Mouse (Mus musculus) embryonic facial prominence, embryonic 11.5 days (tissue): ENCODE results near the gene 1700001C19Rik. TPM values are rescaled to one million over a fixed set of nuclear protein-coding genes. Genes with fewer than 3 reads are reported as not detected.

Experiments
- ATAC-seq: fragments of 200-750 bp; cut with Nextera tagmentation; replicated peaks from 2 replicates; pipeline ENCODE4 v1.8.0; 2017; ENCODE audit warnings: low read depth; ENCODE audit not compliant: insufficient number of reproducible peaks, low FRiP score, low TSS enrichment
- DNase-seq: peaks from one replicate; pipeline ENCODE4 v3.0.0-alpha.2; 2015; ENCODE audit warnings: low spot score
- H3K27ac ChIP-seq: fragments of 300-500 bp; sonication (generic); replicated peaks from 2 replicates; pipeline ENCODE4 v1.5.1; 2014; ENCODE audit warnings: mild to moderate bottlenecking, low read depth, low read length, control low read depth
- H3K27me3 ChIP-seq: fragments of 300-500 bp; sonication (generic); 2 replicates; pipeline ENCODE4 v1.6.1; 2014; ENCODE audit warnings: mild to moderate bottlenecking, low read length, moderate library complexity, mixed read lengths; ENCODE audit not compliant: control insufficient read depth, insufficient read depth
- H3K36me3 ChIP-seq: fragments of 300-500 bp; sonication (generic); replicated peaks from 2 replicates; pipeline ENCODE4 v1.6.1; 2014; ENCODE audit warnings: low read depth, mild to moderate bottlenecking, low read length, moderate library complexity, mixed read lengths; ENCODE audit not compliant: control insufficient read depth, insufficient read depth
- H3K4me1 ChIP-seq: fragments of 300-500 bp; sonication (generic); 2 replicates; pipeline ENCODE4 v1.6.1; 2014; ENCODE audit warnings: low read length, mixed read lengths; ENCODE audit not compliant: control insufficient read depth, insufficient read depth
- H3K4me2 ChIP-seq: fragments of 300-500 bp; sonication (generic); 2 replicates; pipeline ENCODE4 v1.6.1; 2014; ENCODE audit warnings: low read depth, mild to moderate bottlenecking, control low read depth, low read length, moderate library complexity
- H3K4me3 ChIP-seq: fragments of 300-500 bp; sonication (generic); 2 replicates; pipeline ENCODE4 v1.5.1; 2014; ENCODE audit warnings: low read depth, low read length, control low read depth
- H3K9ac ChIP-seq: fragments of 300-500 bp; sonication (generic); replicated peaks from 2 replicates; pipeline ENCODE4 v1.6.1; 2014; ENCODE audit warnings: mild to moderate bottlenecking, control low read depth, low read length
- H3K9me3 ChIP-seq: fragments of 300-500 bp; sonication (generic); replicated peaks from 2 replicates; pipeline ENCODE4 v1.6.1; 2016; ENCODE audit warnings: mild to moderate bottlenecking, low read length, inconsistent platforms, mixed read lengths; ENCODE audit not compliant: control insufficient read depth
- WGBS: fragments of 180-500 bp; shearing (Covaris S2); extraction: QIAGEN DNeasy Blood & Tissue Kit; methylation state at CpG from one replicate; pipeline ENCODE4 v1.1.7; 2014; 5-methylcytosine and 5-hydroxymethylcytosine counted together
- polyA plus RNA-seq: library from polyadenylated mRNA; unstranded; fragments of >200 nt; fragmentation: Nextera tagmentation; extraction: Ambion mirVana; gene quantifications from 2 replicates; pipeline ENCODE4 v1.2.1, GENCODE M21; 2014

The 1700001C19Rik gene
- polyA plus RNA-seq, 1 experiment from 2014 or later = 0.25 TPM

DNA sequence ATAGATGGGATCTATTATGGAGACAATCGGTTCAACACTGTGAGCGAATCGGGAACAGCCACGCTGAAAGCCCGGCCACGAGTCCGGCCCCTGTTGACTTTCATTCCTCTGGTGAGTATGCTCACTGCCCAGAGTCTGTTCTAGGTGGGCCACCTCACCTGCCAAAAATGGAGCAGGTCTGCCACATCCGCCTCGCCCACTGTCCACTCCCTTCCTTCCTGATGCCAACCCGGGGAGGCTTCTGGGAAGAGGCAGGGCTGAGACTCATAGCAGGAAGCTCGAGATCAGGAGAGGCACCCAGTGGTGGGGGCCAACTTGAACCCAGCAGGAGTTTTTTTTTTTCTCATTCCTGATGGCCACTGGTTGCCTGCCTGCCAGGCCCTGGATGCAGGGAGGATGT lies 9.4 kb upstream of the 1700001C19Rik start:
- ATAC-seq (no peak), DNase-seq (no peak)
- H3K4me3 ChIP-seq = no peak overlapping the region
- 92% methylated on average over 11 of the region's 11 CpGs for WGBS
- no peaks in the 10 kb centered on the region for H3K9me3 ChIP-seq
- H3K4me1 ChIP-seq = no peaks in the 10 kb centered on the region; the same call in 1 of the 2 replicates
- H3K4me2 ChIP-seq = no peak overlapping the region
- H3K27me3 ChIP-seq = no peaks in the 10 kb centered on the region
- no peaks in the 10 kb centered on the region for H3K36me3 ChIP-seq
- no peak overlapping the region for H3K27ac ChIP-seq
- no peak overlapping the region for H3K9ac ChIP-seq

DNA sequence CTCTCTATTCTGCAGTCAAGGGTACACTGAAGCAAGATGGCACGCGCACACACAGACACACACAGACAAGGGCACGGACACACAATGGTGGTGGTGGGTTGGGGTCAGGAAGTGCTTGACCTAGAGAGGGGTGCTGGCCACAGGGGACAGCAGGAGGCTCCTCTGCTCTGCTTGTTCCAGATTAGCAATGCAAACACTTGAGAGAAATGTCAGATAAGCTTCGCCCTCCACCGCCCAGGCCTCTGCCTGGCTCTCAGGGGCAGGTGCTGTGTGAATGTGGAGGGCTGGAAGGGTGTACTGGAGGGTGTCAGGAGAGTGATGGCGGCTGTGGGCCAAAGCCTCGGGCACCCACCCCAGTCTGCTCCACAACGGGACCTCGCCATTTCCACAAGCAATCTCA lies 8.8 kb upstream of the 1700001C19Rik start:
- Histone ChIP-seq H3K4me1 (no peaks in the 10 kb centered on the region; the same call in 1 of the 2 replicates), H3K4me3 (no peak overlapping the region), H3K27ac (no peak overlapping the region), H3K9ac (no peak overlapping the region), H3K36me3 (no peaks in the 10 kb centered on the region), H3K9me3 (no peaks in the 10 kb centered on the region), H3K4me2 (no peak overlapping the region), H3K27me3 (no peaks in the 10 kb centered on the region)
- DNase-seq (no peak), ATAC-seq (no peak)
- WGBS = 69% methylated on average over 9 of the region's 9 CpGs

DNA sequence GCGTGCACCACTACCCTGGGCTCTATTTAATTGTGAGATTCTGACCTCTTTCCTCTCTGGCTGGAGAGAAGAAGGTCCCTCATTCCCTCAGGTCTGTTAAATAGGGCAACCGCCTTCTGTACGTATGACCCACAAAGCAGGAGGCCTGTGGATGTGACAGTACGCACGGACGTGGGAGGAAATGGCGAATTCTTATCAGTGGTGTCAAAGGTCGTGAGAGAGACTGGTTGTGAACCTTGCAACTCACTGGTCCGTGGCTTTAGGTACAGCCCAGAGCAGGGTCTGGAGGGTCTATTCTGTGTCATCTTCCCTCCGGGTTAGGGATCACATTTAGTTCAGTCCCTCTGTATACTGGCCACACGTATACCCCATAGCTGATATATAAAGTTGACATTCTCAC lies 8.3 kb upstream of the 1700001C19Rik start:
- Histone ChIP-seq H3K9ac (no peak overlapping the region), H3K4me1 (no peaks in the 10 kb centered on the region; the same call in none of the 2 replicates), H3K4me3 (no peak overlapping the region), H3K4me2 (no peak overlapping the region), H3K27ac (no peak overlapping the region), H3K27me3 (no peaks in the 10 kb centered on the region), H3K36me3 (no peaks in the 10 kb centered on the region), H3K9me3 (no peaks in the 10 kb centered on the region)
- DNase-seq (no peak), ATAC-seq (no peak)
- WGBS = 69% methylated on average over 11 of the region's 11 CpGs

DNA sequence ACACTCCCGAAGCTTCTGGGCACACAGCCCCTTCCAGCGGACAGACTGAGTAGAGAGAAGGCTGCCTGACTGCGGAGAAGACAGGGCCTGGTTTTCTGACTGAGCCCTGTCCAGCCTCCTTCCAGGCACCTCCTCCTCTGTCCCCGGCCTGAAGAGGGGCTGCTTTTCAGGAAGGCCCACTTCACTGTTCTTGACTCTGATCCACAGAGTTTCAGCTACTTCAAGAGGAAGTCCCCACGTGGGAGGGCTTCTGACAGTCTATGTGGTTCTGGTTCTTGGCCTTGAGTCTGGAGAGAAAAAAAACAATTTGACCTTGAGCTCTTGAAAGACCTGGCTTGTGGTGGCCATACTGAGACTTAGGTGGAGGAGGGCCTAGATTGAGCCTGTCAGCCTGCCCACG lies 6.9 kb upstream of the 1700001C19Rik start:
- H3K36me3 ChIP-seq = no peaks in the 10 kb centered on the region
- H3K27ac ChIP-seq = no peak overlapping the region
- no peaks in the 10 kb centered on the region for H3K9me3 ChIP-seq
- no peak for DNase-seq
- no peaks in the 10 kb centered on the region; the same call in none of the 2 replicates for H3K4me1 ChIP-seq
- no peak overlapping the region for H3K9ac ChIP-seq
- H3K4me3 ChIP-seq = no peak overlapping the region
- H3K4me2 ChIP-seq = no peak overlapping the region
- 69% methylated on average over 6 of the region's 6 CpGs for WGBS
- no peak for ATAC-seq
- H3K27me3 ChIP-seq = no peaks in the 10 kb centered on the region

DNA sequence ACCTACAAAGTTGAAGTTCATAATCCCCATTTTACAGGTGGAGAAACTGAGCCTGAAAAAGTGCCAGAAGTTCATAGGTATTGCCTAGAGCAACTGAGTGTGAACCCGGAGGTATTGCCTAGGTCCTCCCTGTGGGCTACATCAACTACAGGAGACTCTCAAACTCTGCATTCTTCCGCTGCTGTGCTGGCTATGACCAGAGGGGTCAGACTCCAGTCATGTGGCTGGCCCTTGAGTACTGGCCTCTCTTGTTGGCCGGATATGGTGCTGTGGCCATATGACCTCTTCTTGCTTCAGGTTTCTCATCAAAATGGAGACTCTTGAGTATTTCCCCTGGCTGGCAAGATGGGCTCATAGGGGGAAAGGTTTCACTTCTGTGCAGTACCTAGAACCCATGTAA lies 5.1 kb upstream of the 1700001C19Rik start:
- no peak overlapping the region for H3K4me3 ChIP-seq
- H3K9me3 ChIP-seq = no peaks in the 10 kb centered on the region
- no peaks in the 10 kb centered on the region for H3K36me3 ChIP-seq
- DNase-seq = no peak
- WGBS = 77% methylated on average over 3 of the region's 3 CpGs
- no peak overlapping the region for H3K9ac ChIP-seq
- peaks cover 8% of the 10 kb centered on the region for H3K27me3 ChIP-seq
- no peak overlapping the region for H3K4me2 ChIP-seq
- H3K4me1 ChIP-seq = no peaks in the 10 kb centered on the region; the same call in 1 of the 2 replicates
- ATAC-seq = no peak
- H3K27ac ChIP-seq = no peak overlapping the region

DNA sequence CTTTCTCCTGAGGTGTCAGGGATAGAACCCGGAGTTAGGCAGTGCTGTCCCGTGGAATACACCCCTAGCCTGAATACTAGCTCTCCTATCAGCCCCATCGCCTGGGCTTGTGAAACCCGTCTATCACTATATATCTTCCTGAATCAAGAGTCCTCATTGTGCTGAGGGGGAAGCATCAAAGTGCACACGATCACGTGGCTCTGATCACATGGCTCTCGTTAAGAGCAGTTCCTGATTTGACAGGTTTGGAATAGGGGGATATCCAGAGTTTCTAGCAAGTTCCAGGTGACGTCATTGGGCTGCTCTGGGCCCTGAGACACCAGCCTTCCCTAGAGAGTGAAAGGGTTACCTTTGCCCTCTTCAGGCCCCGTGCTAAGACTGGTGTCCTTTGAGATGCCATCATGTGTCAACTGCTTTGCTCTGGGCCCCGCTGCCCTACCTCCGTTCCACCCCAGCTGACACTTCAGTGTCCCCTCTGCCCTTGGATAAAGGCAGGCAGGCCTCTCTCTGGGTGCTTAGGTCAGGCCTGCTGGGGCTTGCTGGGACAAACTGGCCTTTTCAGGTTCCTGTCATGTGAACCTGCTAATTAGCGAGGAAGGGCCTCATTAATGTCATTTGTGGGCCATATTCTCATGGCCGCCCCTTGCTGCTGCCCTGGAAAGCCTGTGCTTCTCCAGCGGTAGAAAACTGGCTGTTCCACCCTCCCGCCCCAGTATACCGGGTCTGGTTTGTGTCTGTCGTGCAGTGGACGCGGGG lies 4.3 kb upstream of the 1700001C19Rik start:
- no peaks in the 10 kb centered on the region for H3K9me3 ChIP-seq
- H3K4me1 ChIP-seq = no peaks in the 10 kb centered on the region; the same call in 1 of the 2 replicates
- H3K36me3 ChIP-seq = no peaks in the 10 kb centered on the region
- 58% methylated on average over 19 of the region's 19 CpGs for WGBS
- H3K4me3 ChIP-seq = no peak overlapping the region
- ATAC-seq (no peak), DNase-seq (no peak)
- peaks cover 15% of the 10 kb centered on the region for H3K27me3 ChIP-seq
- no peak overlapping the region for H3K9ac ChIP-seq
- no peak overlapping the region for H3K4me2 ChIP-seq
- no peak overlapping the region for H3K27ac ChIP-seq

DNA sequence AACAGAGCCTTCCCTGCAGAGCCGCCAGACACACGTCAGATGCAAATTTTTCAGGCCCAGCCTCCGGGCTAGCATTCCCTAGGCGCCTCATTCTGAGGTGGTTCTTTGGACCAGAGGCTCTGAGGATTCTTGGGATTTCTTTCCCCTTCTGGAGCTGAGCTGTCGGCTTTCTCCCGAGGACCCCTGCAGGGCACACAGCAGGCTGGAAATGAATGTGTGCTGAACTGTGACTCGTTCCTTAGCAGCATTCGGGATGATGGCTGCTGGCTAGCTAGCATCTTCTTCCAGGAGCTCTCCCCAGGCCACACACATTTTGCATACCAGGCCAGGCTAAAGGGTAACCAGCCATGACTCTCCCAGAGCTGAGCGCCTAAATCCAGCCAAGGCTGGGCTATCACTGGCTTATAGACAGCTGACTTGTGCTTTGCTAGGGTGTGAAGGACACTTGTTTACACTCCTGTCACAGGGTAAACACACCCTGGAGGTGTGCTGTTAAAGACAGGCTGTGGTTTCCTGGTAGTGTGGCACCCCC lies 3.2 kb upstream of the 1700001C19Rik start:
- ATAC-seq (no peak), DNase-seq (no peak)
- H3K4me1 ChIP-seq = no peaks in the 10 kb centered on the region; the same call in 1 of the 2 replicates
- H3K9me3 ChIP-seq = no peaks in the 10 kb centered on the region
- H3K9ac ChIP-seq = peak overlapping the region; percentile 15; the same call in 1 of the 2 replicates
- peaks cover 20% of the 10 kb centered on the region for H3K27me3 ChIP-seq
- H3K4me2 ChIP-seq = no peak overlapping the region
- H3K36me3 ChIP-seq = no peaks in the 10 kb centered on the region
- no peak overlapping the region for H3K27ac ChIP-seq
- 9% methylated on average over 9 of the region's 9 CpGs for WGBS
- no peak overlapping the region for H3K4me3 ChIP-seq

DNA sequence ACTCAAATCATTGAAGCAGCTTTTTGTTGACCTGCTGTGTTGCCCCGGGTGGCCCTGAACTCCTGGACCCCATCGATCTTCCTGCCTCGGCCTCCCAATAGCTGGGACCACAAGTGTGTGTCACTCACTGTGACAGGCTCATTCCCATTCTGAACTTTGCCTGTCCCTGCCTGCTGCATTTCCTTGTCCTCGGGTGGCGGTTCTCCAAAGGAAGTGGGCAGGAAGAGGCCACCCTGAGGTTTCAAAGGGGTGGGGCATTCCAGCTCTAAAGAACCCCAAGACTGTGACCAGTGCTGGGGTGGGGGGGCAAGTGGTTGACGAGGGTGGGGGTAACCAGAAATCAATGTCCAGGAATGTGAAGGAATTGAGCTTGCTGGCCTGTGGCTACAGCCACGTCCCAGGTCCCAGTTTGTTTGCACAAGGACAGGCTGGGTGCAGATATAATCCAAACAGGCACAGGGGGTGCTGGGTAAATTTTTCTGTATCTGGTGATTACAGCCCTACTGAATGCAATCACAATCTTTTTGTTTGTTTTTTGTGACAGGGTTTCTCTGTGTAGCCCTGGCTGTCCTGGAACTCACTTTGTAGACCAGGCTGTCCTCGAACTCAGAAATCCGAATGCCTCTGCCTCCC lies 2.3 kb upstream of the 1700001C19Rik start:
- H3K9ac ChIP-seq = no peak overlapping the region
- no peak for ATAC-seq
- WGBS = 44% methylated on average over 9 of the region's 9 CpGs
- DNase-seq = no peak
- H3K9me3 ChIP-seq = no peaks in the 10 kb centered on the region
- H3K4me1 ChIP-seq = no peaks in the 10 kb centered on the region; the same call in 1 of the 2 replicates
- no peak overlapping the region for H3K27ac ChIP-seq
- no peaks in the 10 kb centered on the region for H3K36me3 ChIP-seq
- H3K27me3 ChIP-seq = peaks cover 20% of the 10 kb centered on the region
- no peak overlapping the region for H3K4me2 ChIP-seq
- H3K4me3 ChIP-seq = no peak overlapping the region
